Mouse (Mus musculus) adrenal gland, adult 2 months (tissue): ENCODE data around the gene Cplx2. TPM values are rescaled to one million over a fixed set of nuclear protein-coding genes. Genes with fewer than 3 reads are reported as not detected.
A peak's percentile ranks its signal among the peaks of the same experiment; 100 is the strongest.

Source experiments
- DNase-seq: peaks from one replicate; pipeline ENCODE4 v3.0.0; 2021
- polyA plus RNA-seq: library from polyadenylated mRNA; depleted of rRNA; stranded (reverse); fragments of >200 nt; gene quantifications from 2 replicates; pipeline ENCODE4 v1.2.3, GENCODE M21; 2012; rRNA removed
- total RNA-seq, 2 experiments: library from RNA; stranded (reverse); gene quantifications; 2 replicates each; pipeline ENCODE4 v1.2.3; 2021

Cplx2 gene
- total and polyA plus RNA-seq, 3 experiments: 20.3 to 22.6 (median 20.8) TPM

DNA sequence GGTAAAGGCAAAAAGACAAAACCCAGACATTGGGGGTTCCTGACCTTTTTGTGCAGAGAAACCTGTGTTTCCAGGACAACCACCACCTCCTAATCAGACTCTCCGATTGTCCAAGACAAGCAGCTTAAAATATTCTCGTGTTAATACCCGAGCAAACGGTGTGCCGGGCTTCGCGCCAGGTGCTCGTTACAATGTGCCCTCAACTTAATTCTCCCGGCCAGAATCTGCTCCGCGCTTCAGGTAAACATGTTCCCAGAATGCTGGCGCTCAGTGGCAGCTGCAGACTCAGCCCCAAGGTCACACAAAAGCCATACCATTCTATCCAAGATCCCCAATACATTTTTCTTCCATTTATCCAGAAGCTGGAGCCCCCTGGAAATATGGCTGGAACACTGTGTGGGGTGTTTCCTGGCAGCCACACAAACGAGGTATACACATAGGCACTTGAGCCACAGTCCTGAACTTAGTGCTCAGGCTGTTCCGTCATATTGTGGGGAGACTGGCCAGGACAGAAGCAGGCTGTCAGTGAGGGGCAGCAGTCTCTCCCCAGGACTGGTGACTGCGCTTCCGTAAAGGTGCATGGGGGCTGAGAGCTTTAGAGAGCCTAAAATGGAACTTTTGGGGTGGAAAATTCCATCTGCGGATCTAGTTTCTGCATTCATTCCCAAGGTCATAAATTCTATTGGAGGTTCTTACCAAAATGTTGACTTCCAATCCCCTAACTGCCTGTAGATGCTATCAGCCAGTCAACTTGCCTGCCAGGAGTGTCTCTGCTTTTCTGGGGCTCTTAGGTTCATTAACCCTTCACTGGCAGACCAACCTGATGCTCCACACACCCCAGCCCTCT lies 32.3 kb downstream of the Cplx2 start:
- DNase-seq: no peak

DNA sequence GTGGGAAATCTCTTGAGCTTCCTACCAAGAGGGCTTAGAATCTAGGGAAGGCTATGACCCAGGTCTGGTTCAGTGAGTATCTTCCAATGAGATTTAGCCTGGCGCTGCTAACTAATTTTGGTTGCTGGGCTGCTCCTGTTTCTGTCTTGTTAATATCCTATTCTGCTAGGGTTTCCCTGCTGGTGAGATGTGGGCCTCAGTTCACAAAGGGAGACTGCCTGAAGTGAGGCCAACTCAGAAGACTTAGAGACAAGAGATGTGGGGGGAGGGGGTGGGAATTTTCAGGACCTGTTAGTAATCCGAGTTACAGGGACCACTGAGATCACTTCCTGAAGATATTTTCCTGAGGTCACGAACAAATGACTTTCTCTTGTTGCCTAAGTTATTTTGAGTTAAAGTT lies 33.1 kb downstream of the Cplx2 start:
- no peak for DNase-seq

DNA sequence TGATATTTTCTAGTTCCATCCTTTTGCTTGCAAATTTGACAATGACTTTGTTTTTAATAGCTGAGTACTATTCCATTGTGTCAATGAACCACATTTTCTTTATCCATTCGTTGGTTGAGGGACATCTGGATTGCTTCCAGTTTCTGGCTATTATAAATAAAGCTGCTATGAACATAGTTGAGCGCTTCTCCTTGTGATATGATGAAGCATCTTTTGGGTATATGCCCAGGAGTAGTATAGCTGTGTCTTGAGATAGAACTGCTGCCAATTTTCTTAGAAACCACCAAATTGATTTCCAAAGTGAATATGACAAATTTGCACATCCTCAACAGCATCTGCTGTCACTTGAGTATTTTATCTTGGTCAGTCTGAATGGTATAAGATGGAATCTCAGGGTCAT lies 34.7 kb downstream of the Cplx2 start:
- no peak for DNase-seq

DNA sequence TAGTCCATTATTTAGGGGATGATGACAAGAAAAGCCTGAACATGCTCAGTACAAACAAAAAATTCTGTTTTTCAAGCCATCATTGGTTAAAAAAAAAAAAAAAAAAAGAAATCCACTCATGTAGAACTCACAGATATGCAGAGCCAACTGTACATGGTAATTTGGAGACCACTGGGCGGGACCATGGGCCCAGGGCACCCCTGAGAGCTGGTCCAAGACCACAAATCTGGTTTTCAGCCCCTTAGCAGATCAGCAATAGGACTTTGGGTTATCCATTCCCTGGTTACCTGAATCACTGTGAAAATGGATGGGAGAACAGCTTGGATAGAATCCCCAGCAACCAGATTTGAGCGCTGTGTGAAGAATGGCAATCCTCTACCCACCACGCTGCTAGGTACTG lies 40.5 kb downstream of the Cplx2 start:
- DNase-seq: no peak

DNA sequence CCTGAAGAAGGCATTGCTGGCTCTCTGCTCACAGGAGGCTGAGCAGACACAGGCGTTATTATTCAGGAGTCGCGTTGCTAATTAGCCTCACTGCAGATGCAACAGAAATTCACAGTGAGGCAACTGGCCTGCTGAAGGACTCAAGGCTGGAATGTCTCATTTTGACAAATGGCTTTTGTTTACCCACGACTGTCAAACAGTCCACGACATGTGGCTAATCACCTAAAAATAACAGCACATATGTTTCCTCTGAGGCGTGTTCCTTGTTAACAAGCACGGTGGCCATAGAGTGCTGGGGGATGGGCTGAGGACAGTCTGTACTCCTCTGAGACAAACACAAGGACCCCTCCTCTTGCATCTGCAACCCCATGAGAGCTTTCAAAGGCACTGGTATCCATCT lies 41.1 kb downstream of the Cplx2 start:
- DNase-seq: no peak

DNA sequence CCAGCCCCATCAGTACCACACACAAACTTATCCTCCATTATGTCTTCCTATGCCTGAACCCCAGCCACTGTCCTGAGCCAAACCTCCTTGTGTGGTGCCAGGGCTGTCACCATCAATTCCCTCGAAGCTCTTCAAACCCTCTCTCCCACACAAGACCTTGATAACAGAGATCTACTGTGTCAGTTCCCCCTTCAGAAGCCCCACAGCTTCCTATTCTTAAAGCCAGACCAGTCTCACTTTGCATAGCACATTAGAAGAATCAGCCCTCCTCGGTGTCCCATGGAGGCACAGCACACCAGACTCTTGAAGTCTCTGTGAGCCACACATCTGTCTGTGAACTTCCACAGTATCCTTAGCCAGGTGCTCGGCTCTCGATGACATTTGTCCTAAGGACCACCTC lies 41.6 kb downstream of the Cplx2 start:
- DNase-seq: no peak

DNA sequence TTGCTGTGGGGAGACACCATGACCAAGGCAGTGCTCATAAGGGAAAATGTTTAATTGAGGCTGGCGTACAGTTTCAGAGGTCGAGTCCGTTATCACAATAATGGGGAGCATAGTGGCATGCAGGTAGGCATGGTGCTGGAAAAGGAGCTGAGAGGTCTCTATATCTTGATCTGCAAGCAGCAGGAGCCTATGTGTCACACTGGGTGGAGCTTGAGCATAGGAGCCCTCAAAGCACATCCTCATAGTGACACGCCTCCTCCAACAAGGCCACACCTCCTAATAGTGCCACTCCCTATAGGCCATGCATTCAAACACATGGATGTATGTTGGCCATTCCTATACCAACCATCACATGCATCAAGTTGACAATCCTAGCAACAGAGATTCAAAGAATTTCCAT lies 43.9 kb downstream of the Cplx2 start:
- DNase-seq: no peak

DNA sequence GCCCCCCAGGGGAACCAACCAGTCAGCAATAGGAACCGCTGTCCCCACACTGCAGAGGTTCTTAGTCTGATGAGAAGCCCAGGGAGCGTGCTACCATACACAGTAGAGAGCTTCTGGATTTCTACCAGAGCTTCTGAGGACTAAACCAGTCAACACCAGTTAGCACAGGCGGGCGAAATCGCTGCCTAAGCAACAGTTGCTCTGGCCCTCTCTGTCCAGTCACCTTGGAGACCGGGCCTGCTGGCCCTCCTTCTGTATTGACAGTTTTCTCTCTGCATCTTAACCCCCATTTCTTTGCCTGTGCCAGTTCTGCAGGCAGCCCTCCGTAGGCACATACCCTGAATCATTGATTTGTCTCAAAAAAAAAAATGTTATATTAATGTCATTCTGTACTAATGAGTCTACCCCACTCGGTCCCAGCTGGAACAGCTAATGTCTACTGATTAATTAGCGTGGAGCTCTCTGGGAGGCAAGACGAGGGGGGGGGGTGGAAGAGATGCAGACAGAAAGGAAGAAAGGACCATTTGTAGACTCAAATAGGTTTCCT lies 47.7 kb downstream of the Cplx2 start:
- no peak for DNase-seq

DNA sequence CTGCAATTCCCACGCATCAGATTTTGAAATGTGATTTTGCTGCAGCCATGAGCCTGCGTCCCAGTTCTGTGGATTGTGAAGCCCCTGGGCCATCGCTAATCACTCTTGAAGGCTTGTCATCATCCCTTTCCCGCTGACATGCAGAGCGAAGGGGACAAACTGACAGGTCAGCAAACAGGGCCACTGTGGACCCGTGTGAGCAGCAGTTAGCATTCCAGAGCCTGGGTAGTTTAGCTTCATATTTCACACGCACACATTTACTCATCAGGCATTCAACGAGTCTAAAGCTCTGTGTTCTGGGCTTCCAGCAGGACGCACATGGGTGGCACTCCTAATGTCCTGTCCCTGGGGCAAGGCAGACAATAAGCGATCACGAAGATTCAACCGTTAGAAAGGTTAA lies 49.1 kb downstream of the Cplx2 start:
- DNase-seq: no peak

DNA sequence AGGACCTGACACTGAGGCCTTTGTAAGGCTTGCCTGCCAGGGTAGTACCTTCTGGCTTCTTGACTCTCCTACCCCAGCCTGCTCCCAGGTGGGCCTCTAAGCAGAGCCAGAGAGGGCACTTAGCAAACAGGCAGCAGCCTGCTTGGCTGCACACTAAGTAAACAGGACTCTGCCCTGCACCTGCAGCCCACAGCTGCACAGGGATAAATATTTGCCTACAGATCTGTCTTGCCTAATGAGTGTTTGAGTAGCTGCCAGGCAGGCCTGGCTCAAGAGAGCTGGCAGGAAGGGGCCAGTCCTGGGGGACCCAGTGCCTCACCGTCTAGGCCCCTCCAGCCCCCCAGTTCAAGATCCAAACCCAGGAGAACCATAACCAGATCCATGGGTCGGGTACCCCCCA lies 54.1 kb downstream of the Cplx2 start:
- peak; percentile 22 for DNase-seq

DNA sequence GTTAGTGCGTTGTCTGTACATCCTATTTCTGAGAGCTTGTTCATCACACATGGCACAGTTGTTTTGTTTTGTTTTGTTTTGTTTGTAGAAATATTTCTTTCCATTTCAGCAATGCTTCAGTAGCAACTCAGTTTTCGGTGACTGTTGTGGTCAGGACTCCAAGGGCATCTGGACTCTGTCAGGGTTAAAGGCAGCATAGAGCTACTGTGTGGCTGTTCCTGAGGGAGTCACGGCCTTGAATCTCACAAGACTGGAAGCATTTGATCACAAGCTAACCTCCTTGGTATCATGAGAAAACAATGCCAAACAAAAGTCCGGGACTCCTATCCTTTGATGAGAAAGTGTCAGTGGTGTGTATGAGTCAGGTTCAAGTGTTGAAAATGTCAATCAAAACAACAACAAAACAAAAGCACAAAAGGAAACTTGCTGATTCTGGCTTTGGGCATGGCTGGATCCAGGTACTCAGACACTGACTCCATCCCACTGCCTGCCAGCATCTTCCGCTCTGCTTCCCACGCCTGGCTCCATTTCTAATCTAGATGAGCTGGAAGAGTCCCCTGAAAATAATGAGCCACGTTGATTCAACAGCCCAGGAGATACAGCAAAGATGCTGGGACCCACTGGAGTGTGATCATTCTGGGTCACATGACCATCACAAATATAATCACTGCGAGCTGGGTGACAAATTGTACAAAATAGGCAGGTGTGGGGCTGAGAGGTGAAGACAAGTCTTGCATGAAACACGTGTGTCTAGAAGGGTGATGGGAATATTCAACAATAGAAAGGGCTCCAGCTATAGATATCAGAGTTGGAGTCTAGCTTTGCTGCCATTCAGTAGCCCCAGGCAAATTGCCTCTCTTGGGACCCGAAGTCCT lies 55.9 kb downstream of the Cplx2 start:
- peak; percentile 35 for DNase-seq

DNA sequence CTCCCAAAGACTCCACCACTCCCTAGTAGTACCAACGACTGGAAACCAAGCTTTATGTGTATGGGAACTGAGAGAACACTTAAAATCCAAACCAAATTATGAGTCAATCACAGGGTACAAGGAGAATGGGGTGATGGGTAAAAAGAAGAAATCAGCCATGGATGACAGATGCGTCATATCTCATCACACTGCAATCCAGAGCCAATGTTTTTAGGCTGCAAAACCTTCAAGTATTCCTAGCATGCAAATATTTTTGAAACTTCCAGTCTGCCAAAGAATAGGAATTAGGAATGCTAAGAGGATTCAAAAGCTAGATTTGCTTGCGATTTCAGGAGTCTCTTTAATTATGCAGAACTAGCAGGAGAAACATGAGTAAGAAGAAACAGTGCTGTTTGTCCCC lies 57.6 kb downstream of the Cplx2 start:
- no peak for DNase-seq

DNA sequence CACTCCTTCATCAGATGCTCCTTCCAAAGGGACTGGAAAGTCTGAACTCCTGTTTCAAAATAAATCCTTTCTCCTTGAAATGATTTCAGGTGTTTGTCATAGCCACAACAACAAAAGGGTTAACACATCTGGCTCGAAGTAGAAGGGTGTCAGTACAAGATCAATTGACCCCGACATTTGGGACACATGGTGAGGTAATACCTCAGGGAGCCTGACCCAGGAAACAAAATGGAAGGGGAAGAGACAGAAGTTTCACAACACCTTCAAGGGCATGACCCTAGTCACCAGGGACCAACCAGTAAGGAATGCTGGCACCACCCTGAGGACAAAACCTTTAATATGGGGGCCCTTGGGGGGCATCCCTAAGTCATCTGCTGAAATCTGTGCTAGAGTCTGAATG lies 58.9 kb downstream of the Cplx2 start:
- DNase-seq: no peak

DNA sequence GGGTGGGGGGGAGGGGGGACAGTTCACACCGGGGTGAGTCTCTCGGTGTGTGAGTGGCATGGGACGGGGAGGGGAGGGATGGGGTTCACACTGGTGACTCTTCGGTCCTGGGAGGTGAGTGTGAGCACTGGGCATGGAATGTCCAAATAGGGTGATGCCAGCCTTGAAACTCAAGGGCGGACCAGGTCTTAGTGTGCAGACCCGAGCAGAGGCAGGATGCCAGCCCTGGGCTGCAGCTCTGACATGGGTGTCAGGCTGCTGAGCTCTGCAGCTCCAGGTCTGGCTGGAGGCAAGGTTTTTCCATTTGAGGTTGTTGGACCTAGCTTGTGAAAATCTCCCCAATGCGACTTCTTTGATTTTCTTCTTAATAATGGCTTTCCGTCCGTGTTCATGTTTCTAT lies 60.0 kb downstream of the Cplx2 start:
- DNase-seq: peak; percentile 64

Other genes with a start within 250 kb of the Cplx2 start
- under 1 TPM; 0.17 to 0.35 TPM for gene Hrh2, start 179.2 kb upstream of the Cplx2 start, total RNA-seq
- gene Hrh2, start 179.2 kb upstream of the Cplx2 start, polyA plus RNA-seq: 0.35 and 0.64 TPM in 2 replicates
- 10 to 100 TPM; 33.6 to 46.0 TPM for gene Thoc3, start 97.5 kb downstream of the Cplx2 start, total RNA-seq
- gene Thoc3, start 97.5 kb downstream of the Cplx2 start, polyA plus RNA-seq: 49.9 and 54.8 TPM in 2 replicates
- 10 to 100 TPM; 14.1 to 17.5 TPM for gene Simc1, start 132.4 kb downstream of the Cplx2 start, total RNA-seq
- 24.4 and 27.9 TPM in 2 replicates for gene Simc1, start 132.4 kb downstream of the Cplx2 start, polyA plus RNA-seq
- gene 4833439L19Rik, start 194.1 kb downstream of the Cplx2 start, total RNA-seq: 100 to 1,000 TPM; 185 to 194 TPM
- gene 4833439L19Rik, start 194.1 kb downstream of the Cplx2 start, polyA plus RNA-seq: 156 and 161 TPM in 2 replicates
- gene Arl10, start 203.7 kb downstream of the Cplx2 start, total RNA-seq: 10 to 100 TPM; 35.4 to 61.7 TPM
- gene Arl10, start 203.7 kb downstream of the Cplx2 start, polyA plus RNA-seq: 62.5 and 69.5 TPM in 2 replicates
- gene Nop16, start 218.7 kb downstream of the Cplx2 start, total RNA-seq: 10 to 100 TPM; 57.9 to 59.3 TPM
- gene Nop16, start 218.7 kb downstream of the Cplx2 start, polyA plus RNA-seq: 3.2 and 3.3 TPM in 2 replicates
- gene Higd2a, start 218.9 kb downstream of the Cplx2 start, total RNA-seq: 100 to 1,000 TPM; 275 to 281 TPM
- 169 TPM in 2 replicates for gene Higd2a, start 218.9 kb downstream of the Cplx2 start, polyA plus RNA-seq
- gene Cltb, start 240.0 kb downstream of the Cplx2 start, total RNA-seq: 100 to 1,000 TPM in 1 of 2 experiments, 10 to 100 TPM in 1; 73.6 to 190 TPM
- gene Cltb, start 240.0 kb downstream of the Cplx2 start, polyA plus RNA-seq: 60.3 and 70.6 TPM in 2 replicates